Mouse (Mus musculus): ENCODE measurements around the gene Ppp6c. TPM values are rescaled to one million over a fixed set of nuclear protein-coding genes. Genes with fewer than 3 reads are reported as not detected.

The Ppp6c gene
- polyA plus RNA-seq, 1 experiment from 2014 or later, result 91.7 TPM

GRCm38 (mm10) chr2:39217150-39217549, 9.1 kb downstream of the Ppp6c start:
- Histone ChIP-seq H3K9ac (ENCODE audit: low read length) (no peak overlapping the region), H3K4me1 (ENCODE audit: control insufficient read depth, insufficient read depth, low read length) (no peaks in the 10 kb centered on the region), H3K4me3 (ENCODE audit: low read depth, low read length) (no peak overlapping the region), H3K4me2 (ENCODE audit: low read length) (no peak overlapping the region), H3K27ac (ENCODE audit: low read depth, low read length) (no peak overlapping the region), H3K36me3 (ENCODE audit: control insufficient read depth, insufficient read depth, low read length) (no peaks in the 10 kb centered on the region), H3K27me3 (replicated peaks; ENCODE audit: control insufficient read depth, insufficient read depth, low read length) (no peaks in the 10 kb centered on the region), H3K9me3 (replicated peaks; ENCODE audit: control insufficient read depth, low read length) (no peaks in the 10 kb centered on the region)
- no peak for ATAC-seq
- WGBS, result 96% methylated on average over 4 of the region's 4 CpGs
- DNase-seq (ENCODE audit: low spot score), result no peak

- H3K9ac ChIP-seq (ENCODE audit: low read length), result no peak overlapping the region
- no peaks in the 10 kb centered on the region for H3K4me1 ChIP-seq (ENCODE audit: control insufficient read depth, insufficient read depth, low read length)
- H3K27me3 ChIP-seq (replicated peaks; ENCODE audit: control insufficient read depth, insufficient read depth, low read length), result no peaks in the 10 kb centered on the region
- ATAC-seq (no peak), DNase-seq (ENCODE audit: low spot score) (no peak)
- H3K27ac ChIP-seq (ENCODE audit: low read depth, low read length), result no peak overlapping the region
- H3K4me3 ChIP-seq (ENCODE audit: low read depth, low read length), result no peak overlapping the region
- 95% methylated on average over 4 of the region's 4 CpGs for WGBS
- peaks cover 3% of the 10 kb centered on the region for H3K36me3 ChIP-seq (ENCODE audit: control insufficient read depth, insufficient read depth, low read length)
- no peaks in the 10 kb centered on the region for H3K9me3 ChIP-seq (replicated peaks; ENCODE audit: control insufficient read depth, low read length)
- no peak overlapping the region for H3K4me2 ChIP-seq (ENCODE audit: low read length)
These were observed 15.5 kb downstream of the Ppp6c start for GRCm38 (mm10) chr2:39210738-39211137.

- Histone ChIP-seq H3K4me1 (ENCODE audit: control insufficient read depth, insufficient read depth, low read length) (no peaks in the 10 kb centered on the region), H3K9me3 (replicated peaks; ENCODE audit: control insufficient read depth, low read length) (no peaks in the 10 kb centered on the region), H3K4me3 (ENCODE audit: low read depth, low read length) (no peak overlapping the region), H3K4me2 (ENCODE audit: low read length) (no peak overlapping the region), H3K36me3 (ENCODE audit: control insufficient read depth, insufficient read depth, low read length) (peaks cover 26% of the 10 kb centered on the region), H3K9ac (ENCODE audit: low read length) (no peak overlapping the region), H3K27ac (ENCODE audit: low read depth, low read length) (no peak overlapping the region), H3K27me3 (replicated peaks; ENCODE audit: control insufficient read depth, insufficient read depth, low read length) (no peaks in the 10 kb centered on the region)
- WGBS, result 86% methylated on average over 2 of the region's 2 CpGs
- DNase-seq (ENCODE audit: low spot score), result no peak
- ATAC-seq, result no peak
These were observed 22.9 kb downstream of the Ppp6c start for GRCm38 (mm10) chr2:39203359-39203758.

- no peaks in the 10 kb centered on the region for H3K4me1 ChIP-seq (ENCODE audit: control insufficient read depth, insufficient read depth, low read length)
- H3K9me3 ChIP-seq (replicated peaks; ENCODE audit: control insufficient read depth, low read length), result no peaks in the 10 kb centered on the region
- no peaks in the 10 kb centered on the region for H3K27me3 ChIP-seq (replicated peaks; ENCODE audit: control insufficient read depth, insufficient read depth, low read length)
- H3K36me3 ChIP-seq (ENCODE audit: control insufficient read depth, insufficient read depth, low read length), result peaks cover 17% of the 10 kb centered on the region
- H3K27ac ChIP-seq (ENCODE audit: low read depth, low read length), result no peak overlapping the region
- whole genome bisulfite sequencing, result 94% methylated on average over 2 of the region's 2 CpGs
- no peak overlapping the region for H3K9ac ChIP-seq (ENCODE audit: low read length)
- no peak overlapping the region for H3K4me2 ChIP-seq (ENCODE audit: low read length)
- no peak overlapping the region for H3K4me3 ChIP-seq (ENCODE audit: low read depth, low read length)
- DNase-seq (ENCODE audit: low spot score) (no peak), ATAC-seq (no peak)
These were observed 31.4 kb downstream of the Ppp6c start for GRCm38 (mm10) chr2:39194809-39195208.

- 0% methylated on average over 33 of the region's 41 CpGs for WGBS
- Histone ChIP-seq H3K4me2 (ENCODE audit: low read length) (peak within 1 kb of the TSS; percentile 74), H3K4me1 (ENCODE audit: control insufficient read depth, insufficient read depth, low read length) (peaks cover 6% of the 10 kb centered on the region), H3K27me3 (replicated peaks; ENCODE audit: control insufficient read depth, insufficient read depth, low read length) (no peaks in the 10 kb centered on the region), H3K4me3 (ENCODE audit: low read depth, low read length) (peak within 1 kb of the TSS; percentile 86), H3K36me3 (ENCODE audit: control insufficient read depth, insufficient read depth, low read length) (peaks cover 16% of the 10 kb centered on the region; the same call in 1 of the 2 replicates), H3K27ac (ENCODE audit: low read depth, low read length) (peak within 1 kb of the TSS; percentile 97), H3K9ac (ENCODE audit: low read length) (peak within 1 kb of the TSS; percentile 96), H3K9me3 (replicated peaks; ENCODE audit: control insufficient read depth, low read length) (no peaks in the 10 kb centered on the region)
- ATAC-seq (peak; percentile 100), DNase-seq (ENCODE audit: low spot score) (peak; percentile 99)
These were observed 35.6 kb downstream of the Ppp6c start, which contains the start of gene Scai for GRCm38 (mm10) chr2:39190561-39191056. Gene Scai (minus strand): TSS chr2:39190734.

GRCm38 (mm10) chr2:39189961-39190560, 36.2 kb downstream of the Ppp6c start:
- DNase-seq (ENCODE audit: low spot score) (peak; percentile 77), ATAC-seq (peak; percentile 87)
- H3K4me1 ChIP-seq (ENCODE audit: control insufficient read depth, insufficient read depth, low read length), result peaks cover 6% of the 10 kb centered on the region
- H3K27me3 ChIP-seq (replicated peaks; ENCODE audit: control insufficient read depth, insufficient read depth, low read length), result no peaks in the 10 kb centered on the region
- peak overlapping the region; percentile 74 for H3K4me2 ChIP-seq (ENCODE audit: low read length)
- H3K27ac ChIP-seq (ENCODE audit: low read depth, low read length), result peak overlapping the region; percentile 97
- whole genome bisulfite sequencing, result under 1% methylated on average over 39 of the region's 39 CpGs
- peaks cover 16% of the 10 kb centered on the region; the same call in 1 of the 2 replicates for H3K36me3 ChIP-seq (ENCODE audit: control insufficient read depth, insufficient read depth, low read length)
- H3K4me3 ChIP-seq (ENCODE audit: low read depth, low read length), result peak overlapping the region; percentile 86
- no peaks in the 10 kb centered on the region for H3K9me3 ChIP-seq (replicated peaks; ENCODE audit: control insufficient read depth, low read length)
- peak overlapping the region; percentile 96 for H3K9ac ChIP-seq (ENCODE audit: low read length)

GRCm38 (mm10) chr2:39185942-39186341, 40.3 kb downstream of the Ppp6c start:
- Histone ChIP-seq H3K9me3 (replicated peaks; ENCODE audit: control insufficient read depth, low read length) (no peaks in the 10 kb centered on the region), H3K27me3 (replicated peaks; ENCODE audit: control insufficient read depth, insufficient read depth, low read length) (no peaks in the 10 kb centered on the region), H3K4me1 (ENCODE audit: control insufficient read depth, insufficient read depth, low read length) (peaks cover 6% of the 10 kb centered on the region), H3K9ac (ENCODE audit: low read length) (no peak overlapping the region), H3K4me2 (ENCODE audit: low read length) (no peak overlapping the region), H3K27ac (ENCODE audit: low read depth, low read length) (no peak overlapping the region), H3K4me3 (ENCODE audit: low read depth, low read length) (no peak overlapping the region), H3K36me3 (ENCODE audit: control insufficient read depth, insufficient read depth, low read length) (peaks cover 34% of the 10 kb centered on the region; the same call in 1 of the 2 replicates)
- ATAC-seq (no peak), DNase-seq (ENCODE audit: low spot score) (no peak)
- WGBS, result 85% methylated on average over 3 of the region's 3 CpGs

- Histone ChIP-seq H3K27me3 (replicated peaks; ENCODE audit: control insufficient read depth, insufficient read depth, low read length) (no peaks in the 10 kb centered on the region), H3K9ac (ENCODE audit: low read length) (no peak overlapping the region), H3K9me3 (replicated peaks; ENCODE audit: control insufficient read depth, low read length) (no peaks in the 10 kb centered on the region), H3K4me1 (ENCODE audit: control insufficient read depth, insufficient read depth, low read length) (no peaks in the 10 kb centered on the region; the same call in 1 of the 2 replicates), H3K36me3 (ENCODE audit: control insufficient read depth, insufficient read depth, low read length) (peaks cover 49% of the 10 kb centered on the region; the same call in 1 of the 2 replicates), H3K4me2 (ENCODE audit: low read length) (no peak overlapping the region), H3K4me3 (ENCODE audit: low read depth, low read length) (no peak overlapping the region), H3K27ac (ENCODE audit: low read depth, low read length) (no peak overlapping the region)
- DNase-seq (ENCODE audit: low spot score) (no peak), ATAC-seq (no peak)
- WGBS, result 96% methylated on average over 2 of the region's 2 CpGs
These were observed 42.7 kb downstream of the Ppp6c start for GRCm38 (mm10) chr2:39183587-39183986.

- no peaks in the 10 kb centered on the region for H3K27me3 ChIP-seq (replicated peaks; ENCODE audit: control insufficient read depth, insufficient read depth, low read length)
- no peak overlapping the region for H3K9ac ChIP-seq (ENCODE audit: low read length)
- no peaks in the 10 kb centered on the region for H3K9me3 ChIP-seq (replicated peaks; ENCODE audit: control insufficient read depth, low read length)
- peaks cover 7% of the 10 kb centered on the region; the same call in 1 of the 2 replicates for H3K36me3 ChIP-seq (ENCODE audit: control insufficient read depth, insufficient read depth, low read length)
- 94% methylated on average over 1 of the region's 1 CpGs for WGBS
- no peak overlapping the region for H3K4me2 ChIP-seq (ENCODE audit: low read length)
- H3K4me1 ChIP-seq (ENCODE audit: control insufficient read depth, insufficient read depth, low read length), result no peaks in the 10 kb centered on the region
- no peak for DNase-seq (ENCODE audit: low spot score)
- H3K27ac ChIP-seq (ENCODE audit: low read depth, low read length), result no peak overlapping the region
- ATAC-seq, result no peak
- no peak overlapping the region for H3K4me3 ChIP-seq (ENCODE audit: low read depth, low read length)
These were observed 65.3 kb downstream of the Ppp6c start for GRCm38 (mm10) chr2:39160996-39161395.
